Mouse (Mus musculus): Measurements from ENCODE around the gene Tbc1d22b. TPM values are rescaled to one million over a fixed set of nuclear protein-coding genes. Genes with fewer than 3 reads are reported as not detected.

Gene Tbc1d22b
- polyA plus RNA-seq, 1 experiment from 2014 or later = 2.9 TPM

DNA sequence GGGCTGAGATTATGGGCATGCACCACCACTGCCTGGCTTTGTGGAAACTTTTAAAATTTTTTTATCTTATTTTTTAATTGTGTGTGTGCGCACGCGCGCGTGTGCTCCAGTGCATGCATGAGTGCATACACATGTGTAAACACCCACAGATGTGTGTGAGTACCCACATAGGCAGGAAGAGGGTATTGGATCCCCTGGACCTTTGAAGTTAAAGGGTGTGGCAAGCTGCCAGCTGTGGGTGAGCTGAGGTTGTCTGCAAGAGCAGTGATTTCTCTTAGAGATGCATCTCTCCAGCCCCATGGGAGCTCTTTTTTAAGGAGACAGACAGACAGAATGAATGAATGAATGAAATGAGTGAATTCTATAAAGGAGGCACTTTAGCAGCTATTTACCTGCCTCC, 15.9 kb downstream of the Tbc1d22b start:
- H3K9ac ChIP-seq = no peak overlapping the region
- WGBS (ENCODE audit: insufficient replicate concordance) = 96% methylated on average over 5 of the region's 5 CpGs
- no peak overlapping the region for H3K27ac ChIP-seq (replicated peaks)
- H3K4me1 ChIP-seq (replicated peaks) = 0 out of 2 replicates have a peak, but pooled peaks cover 4% of the 10 kb centered on the region
- H3K36me3 ChIP-seq (replicated peaks) = peaks cover 9% of the 10 kb centered on the region; the same call in 1 of the 2 replicates
- H3K9me3 ChIP-seq (replicated peaks) = no peaks in the 10 kb centered on the region
- no peak overlapping the region for H3K4me3 ChIP-seq (replicated peaks)
- ATAC-seq (ENCODE audit: insufficient read depth) = no peak
- no peak overlapping the region for H3K4me2 ChIP-seq
- no peaks in the 10 kb centered on the region for H3K27me3 ChIP-seq

DNA sequence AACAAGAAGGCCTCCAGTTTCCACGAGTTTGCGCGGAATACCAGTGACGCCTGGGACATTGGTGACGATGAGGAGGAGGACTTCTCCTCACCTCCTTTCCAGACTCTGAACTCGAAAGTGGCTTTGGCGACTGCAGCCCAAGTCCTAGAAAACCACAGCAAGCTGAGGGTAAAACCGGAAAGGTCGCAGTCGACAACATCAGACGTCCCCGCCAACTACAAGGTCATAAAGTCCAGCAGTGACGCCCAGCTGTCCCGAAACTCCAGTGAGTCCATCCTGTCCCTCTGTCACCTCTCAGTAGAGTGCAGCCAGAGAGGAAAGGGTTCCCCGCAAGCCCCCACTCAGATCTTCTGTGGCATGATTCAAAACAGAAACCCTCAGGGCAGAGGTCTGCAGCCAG, 18.9 kb downstream of the Tbc1d22b start:
- 80% methylated on average over 15 of the region's 15 CpGs for WGBS (ENCODE audit: insufficient replicate concordance)
- Histone ChIP-seq H3K27ac (replicated peaks) (no peak overlapping the region), H3K27me3 (no peaks in the 10 kb centered on the region), H3K9me3 (replicated peaks) (no peaks in the 10 kb centered on the region), H3K9ac (no peak overlapping the region), H3K4me1 (replicated peaks) (0 out of 2 replicates have a peak, but pooled peaks cover 4% of the 10 kb centered on the region), H3K4me2 (no peak overlapping the region), H3K4me3 (replicated peaks) (no peak overlapping the region), H3K36me3 (replicated peaks) (peaks cover 32% of the 10 kb centered on the region)
- no peak for ATAC-seq (ENCODE audit: insufficient read depth)

DNA sequence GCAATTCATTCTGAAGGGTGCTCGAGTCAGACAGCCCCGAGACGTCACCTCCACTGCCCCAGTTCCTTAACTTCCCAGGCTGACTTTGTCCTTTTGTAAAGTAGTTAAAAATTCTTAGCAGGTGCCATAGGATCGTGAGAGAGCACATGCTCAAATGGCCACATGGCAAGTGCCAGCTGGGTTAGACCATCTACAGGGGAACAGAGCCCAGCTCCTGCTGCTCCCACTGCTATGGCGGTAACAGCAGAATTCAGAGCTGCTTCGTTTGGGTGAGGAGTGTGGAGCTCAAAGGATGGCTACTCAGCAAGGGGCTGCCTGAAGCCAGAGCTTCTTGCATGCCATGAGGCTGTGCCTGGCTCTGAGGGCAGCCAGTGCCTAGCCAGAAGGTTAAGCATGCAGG, 20.2 kb downstream of the Tbc1d22b start:
- Histone ChIP-seq H3K27ac (replicated peaks) (no peak overlapping the region), H3K9ac (no peak overlapping the region), H3K4me3 (replicated peaks) (no peak overlapping the region), H3K27me3 (no peaks in the 10 kb centered on the region), H3K36me3 (replicated peaks) (peaks cover 34% of the 10 kb centered on the region), H3K9me3 (replicated peaks) (no peaks in the 10 kb centered on the region), H3K4me1 (replicated peaks) (0 out of 2 replicates have a peak, but pooled peaks cover 4% of the 10 kb centered on the region), H3K4me2 (no peak overlapping the region)
- ATAC-seq (ENCODE audit: insufficient read depth) = no peak
- 78% methylated on average over 6 of the region's 6 CpGs for WGBS (ENCODE audit: insufficient replicate concordance)

GRCm38 (mm10) chr17:29579579-29580126, 30.1 kb downstream of the Tbc1d22b start:
- Histone ChIP-seq H3K9me3 (replicated peaks) (no peaks in the 10 kb centered on the region), H3K36me3 (replicated peaks) (peaks cover 35% of the 10 kb centered on the region), H3K4me1 (replicated peaks) (peaks cover 15% of the 10 kb centered on the region; the same call in 1 of the 2 replicates), H3K4me2 (no peak overlapping the region), H3K27ac (replicated peaks) (no peak overlapping the region), H3K4me3 (replicated peaks) (no peak overlapping the region), H3K9ac (no peak overlapping the region), H3K27me3 (no peaks in the 10 kb centered on the region)
- ATAC-seq (ENCODE audit: insufficient read depth) = no peak
- 63% methylated on average over 4 of the region's 4 CpGs for WGBS (ENCODE audit: insufficient replicate concordance)

DNA sequence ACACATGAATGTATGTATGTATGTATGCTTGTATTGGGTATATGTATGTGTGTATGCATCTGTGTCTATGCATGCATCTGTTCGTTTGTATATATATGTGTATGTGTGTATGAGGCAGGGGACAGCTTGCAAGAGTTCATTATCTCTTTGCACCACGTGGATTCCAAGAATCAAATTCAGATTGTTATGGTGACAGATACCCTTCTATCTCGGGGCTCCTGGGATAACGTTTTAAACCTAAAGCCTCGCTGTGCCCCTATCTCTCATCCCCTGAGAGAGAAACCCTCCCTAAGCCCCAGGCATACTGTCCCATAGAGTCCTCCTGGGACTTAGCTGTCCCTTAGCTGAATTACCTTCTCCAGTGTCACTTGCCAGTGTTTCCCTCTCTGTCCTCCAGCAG, 34.0 kb downstream of the Tbc1d22b start:
- WGBS (ENCODE audit: insufficient replicate concordance) = 21% methylated on average over 5 of the region's 5 CpGs
- Histone ChIP-seq H3K36me3 (replicated peaks) (peaks cover 23% of the 10 kb centered on the region), H3K4me1 (replicated peaks) (peaks cover 15% of the 10 kb centered on the region; the same call in 1 of the 2 replicates), H3K9me3 (replicated peaks) (no peaks in the 10 kb centered on the region), H3K4me3 (replicated peaks) (no peak overlapping the region), H3K27me3 (no peaks in the 10 kb centered on the region), H3K9ac (no peak overlapping the region), H3K27ac (replicated peaks) (no peak overlapping the region), H3K4me2 (no peak overlapping the region)
- ATAC-seq (ENCODE audit: insufficient read depth) = no peak; the same call in 1 of the 2 replicates

- 42% methylated on average over 5 of the region's 5 CpGs for WGBS (ENCODE audit: insufficient replicate concordance)
- Histone ChIP-seq H3K9me3 (replicated peaks) (no peaks in the 10 kb centered on the region), H3K9ac (no peak overlapping the region), H3K4me2 (no peak overlapping the region), H3K27ac (replicated peaks) (no peak overlapping the region), H3K27me3 (no peaks in the 10 kb centered on the region), H3K4me1 (replicated peaks) (peaks cover 15% of the 10 kb centered on the region; the same call in 1 of the 2 replicates), H3K4me3 (replicated peaks) (no peak overlapping the region), H3K36me3 (replicated peaks) (peaks cover 15% of the 10 kb centered on the region)
- ATAC-seq (ENCODE audit: insufficient read depth) = no peak
Observed at GRCm38 (mm10) chr17:29584306-29584705, 34.7 kb downstream of the Tbc1d22b start.

GRCm38 (mm10) chr17:29584737-29585136, 35.2 kb downstream of the Tbc1d22b start:
- Histone ChIP-seq H3K27ac (replicated peaks) (no peak overlapping the region), H3K27me3 (no peaks in the 10 kb centered on the region), H3K4me1 (replicated peaks) (peaks cover 15% of the 10 kb centered on the region; the same call in 1 of the 2 replicates), H3K36me3 (replicated peaks) (0 out of 2 replicates have a peak, but pooled peaks cover 12% of the 10 kb centered on the region), H3K4me3 (replicated peaks) (no peak overlapping the region), H3K4me2 (no peak overlapping the region), H3K9me3 (replicated peaks) (no peaks in the 10 kb centered on the region), H3K9ac (no peak overlapping the region)
- WGBS (ENCODE audit: insufficient replicate concordance) = 76% methylated on average over 3 of the region's 3 CpGs
- no peak for ATAC-seq (ENCODE audit: insufficient read depth)

DNA sequence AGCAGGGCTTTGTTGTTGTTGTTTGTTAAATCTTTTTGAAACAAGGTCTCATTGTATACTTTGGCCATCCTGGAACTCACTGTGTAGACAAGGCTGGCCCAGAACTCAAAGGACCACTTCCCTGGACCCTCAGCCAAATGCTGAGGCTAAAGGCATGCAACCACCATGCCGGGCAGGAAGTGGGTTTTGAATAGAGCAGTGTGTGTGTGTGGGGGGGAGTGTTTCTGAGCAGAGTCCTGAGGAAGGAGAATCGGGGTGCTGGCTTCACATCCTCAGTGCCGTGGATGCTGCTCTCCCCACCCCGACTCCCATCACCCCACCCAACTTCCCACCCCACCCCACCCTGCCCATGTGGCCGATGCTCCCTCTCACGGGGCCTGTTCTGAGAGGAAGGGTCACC, 35.9 kb downstream of the Tbc1d22b start:
- H3K4me3 ChIP-seq (replicated peaks) = no peak overlapping the region
- WGBS (ENCODE audit: insufficient replicate concordance) = 60% methylated on average over 6 of the region's 6 CpGs
- no peak overlapping the region for H3K4me2 ChIP-seq
- H3K4me1 ChIP-seq (replicated peaks) = peaks cover 14% of the 10 kb centered on the region; the same call in 1 of the 2 replicates
- no peaks in the 10 kb centered on the region for H3K9me3 ChIP-seq (replicated peaks)
- H3K9ac ChIP-seq = no peak overlapping the region
- H3K27me3 ChIP-seq = no peaks in the 10 kb centered on the region
- ATAC-seq (ENCODE audit: insufficient read depth) = no peak
- 0 out of 2 replicates have a peak, but pooled peaks cover 9% of the 10 kb centered on the region for H3K36me3 ChIP-seq (replicated peaks)
- H3K27ac ChIP-seq (replicated peaks) = no peak overlapping the region

DNA sequence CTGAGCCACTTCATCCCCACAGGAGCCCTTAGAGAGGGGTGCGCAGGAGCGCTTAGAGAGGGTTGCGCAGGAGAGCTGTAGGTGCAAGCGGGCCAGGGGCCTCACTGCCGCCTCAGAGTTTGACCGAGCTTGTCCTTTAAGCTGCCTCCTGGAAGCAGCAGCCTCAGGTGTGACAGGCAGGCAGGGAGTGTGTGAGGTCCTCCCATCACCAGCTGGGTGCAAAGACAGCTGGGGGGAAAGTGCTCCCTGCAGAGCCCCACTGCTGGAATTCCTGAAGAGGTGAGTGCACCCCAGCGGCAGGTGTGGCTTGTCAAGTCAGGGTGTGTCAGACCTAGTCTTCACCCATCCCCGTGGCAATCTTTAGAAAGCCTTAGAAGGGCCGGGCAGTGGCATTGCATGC, 37.3 kb downstream of the Tbc1d22b start:
- Histone ChIP-seq H3K36me3 (replicated peaks) (no peaks in the 10 kb centered on the region), H3K4me2 (no peak overlapping the region), H3K27ac (replicated peaks) (no peak overlapping the region), H3K4me3 (replicated peaks) (no peak overlapping the region), H3K9ac (no peak overlapping the region), H3K27me3 (no peaks in the 10 kb centered on the region), H3K4me1 (replicated peaks) (peaks cover 10% of the 10 kb centered on the region; the same call in 1 of the 2 replicates), H3K9me3 (replicated peaks) (no peaks in the 10 kb centered on the region)
- WGBS (ENCODE audit: insufficient replicate concordance) = 73% methylated on average over 9 of the region's 9 CpGs
- no peak for ATAC-seq (ENCODE audit: insufficient read depth)

DNA sequence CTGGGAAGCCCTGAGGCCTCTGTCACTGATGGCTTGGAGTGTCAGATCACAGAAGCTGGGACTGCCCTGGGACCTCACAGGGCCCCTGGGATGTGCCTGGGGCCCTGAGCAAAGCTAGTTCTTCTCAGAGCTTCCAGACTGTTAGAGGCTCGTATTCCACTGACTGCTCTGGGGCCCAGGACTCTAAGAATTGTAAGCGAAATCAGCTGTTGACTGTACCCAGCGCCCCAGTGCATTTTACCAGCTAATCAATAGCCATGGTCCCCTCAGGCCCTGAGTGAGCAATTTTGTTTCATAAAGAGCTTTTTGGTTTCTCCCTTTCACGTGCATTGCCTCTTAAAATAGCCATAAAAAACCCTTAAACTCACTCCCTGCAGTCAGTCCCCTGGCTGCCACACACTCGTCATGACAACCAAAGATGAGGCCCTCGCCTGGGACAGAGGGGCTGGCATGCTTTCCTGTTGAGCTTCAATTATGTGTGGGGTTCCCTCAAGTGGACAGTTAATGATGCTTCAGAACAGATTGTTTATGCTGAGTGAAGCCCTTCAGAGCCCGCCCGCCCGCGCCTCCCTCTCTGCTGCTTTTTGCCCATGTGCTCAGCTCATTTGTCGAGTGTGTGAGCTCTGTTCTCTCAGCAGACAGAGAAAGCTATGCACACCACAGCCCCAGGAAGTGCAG, 39.8 kb downstream of the Tbc1d22b start:
- H3K36me3 ChIP-seq (replicated peaks) = peaks cover 1% of the 10 kb centered on the region; the same call in 1 of the 2 replicates
- no peak overlapping the region for H3K27ac ChIP-seq (replicated peaks)
- peaks cover 2% of the 10 kb centered on the region; the same call in 1 of the 2 replicates for H3K4me1 ChIP-seq (replicated peaks)
- no peak overlapping the region for H3K4me2 ChIP-seq
- H3K9ac ChIP-seq = no peak overlapping the region
- WGBS (ENCODE audit: insufficient replicate concordance) = 73% methylated on average over 11 of the region's 11 CpGs
- H3K27me3 ChIP-seq = no peaks in the 10 kb centered on the region
- no peaks in the 10 kb centered on the region for H3K9me3 ChIP-seq (replicated peaks)
- H3K4me3 ChIP-seq (replicated peaks) = no peak overlapping the region
- no peak for ATAC-seq (ENCODE audit: insufficient read depth)

GRCm38 (mm10) chr17:29595891-29596770, 46.5 kb downstream of the Tbc1d22b start:
- Histone ChIP-seq H3K27me3 (no peaks in the 10 kb centered on the region), H3K4me2 (no peak overlapping the region), H3K4me3 (replicated peaks) (no peak overlapping the region), H3K27ac (replicated peaks) (no peak overlapping the region), H3K9me3 (replicated peaks) (no peaks in the 10 kb centered on the region), H3K4me1 (replicated peaks) (no peaks in the 10 kb centered on the region), H3K36me3 (replicated peaks) (peaks cover 13% of the 10 kb centered on the region; the same call in 1 of the 2 replicates), H3K9ac (no peak overlapping the region)
- 73% methylated on average over 15 of the region's 15 CpGs for WGBS (ENCODE audit: insufficient replicate concordance)
- ATAC-seq (ENCODE audit: insufficient read depth) = no peak

Data from liver, embryonic 15.5 days (tissue).